Mouse (Mus musculus) lung, adult 10 weeks (tissue): ENCODE results near the gene Ang5. TPM values are rescaled to one million over a fixed set of nuclear protein-coding genes. Genes with fewer than 3 reads are reported as not detected.

Experiments
- polyA plus RNA-seq: library from polyadenylated mRNA; stranded (reverse); fragments of 350-450 nt; fragmentation: Illumina TruSeq; extraction: RNeasy Lipid Tissue Mini Kit (QIAGEN cat#74804); gene quantifications from one replicate; pipeline ENCODE4 v1.2.3, GENCODE M21; 2014; ENCODE audit warnings: low read depth, low replicate concordance; ENCODE audit not compliant: insufficient read depth

The Ang5 gene
- not detected for polyA plus RNA-seq

DNA sequence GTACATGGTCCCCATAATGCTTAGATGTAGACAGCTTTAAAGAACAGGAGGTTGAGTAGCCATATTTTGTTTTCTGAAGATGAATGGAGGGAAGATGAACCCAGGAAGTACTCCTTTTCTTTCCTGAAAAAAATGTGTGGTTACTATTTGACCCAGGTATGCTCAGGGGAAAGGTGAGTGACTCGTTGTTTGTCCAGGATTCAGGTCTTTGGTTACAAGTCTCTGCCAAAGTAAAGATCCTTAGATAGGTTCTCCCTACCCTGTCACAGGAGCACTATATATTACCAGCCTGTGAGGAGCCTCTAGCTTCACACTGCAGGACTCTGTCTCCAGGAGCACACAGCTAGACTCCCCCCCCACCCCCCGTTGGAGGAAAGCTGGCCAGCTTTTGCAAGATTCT lies at the start of gene Ang5:
Gene Ang5, plus strand, starts transcription at position 301 of the 400 bp plus-strand sequence.

DNA sequence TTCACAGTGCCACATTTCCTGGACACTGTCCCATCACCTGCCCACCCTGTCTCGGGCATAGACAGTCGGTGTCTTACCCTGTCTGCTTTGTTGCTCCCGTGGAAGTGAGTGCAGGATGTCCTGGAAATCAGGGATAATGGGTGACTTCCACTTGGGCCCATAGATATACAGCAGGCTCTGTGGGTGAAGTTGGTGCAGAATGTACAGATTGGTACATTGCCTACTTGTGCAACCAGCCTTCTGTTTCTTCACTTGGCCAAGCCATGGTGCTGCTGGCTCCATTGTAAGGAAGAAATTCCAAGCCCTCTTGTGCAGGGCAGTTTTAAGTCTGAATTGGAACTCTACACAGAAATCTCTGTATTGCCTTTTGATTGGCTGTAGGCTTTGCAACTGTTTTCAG lies 33.4 kb upstream of the Ang5 start, which contains the start of gene Ear10:
Gene Ear10, minus strand, starts transcription at position 101 of the 400 bp plus-strand sequence.

DNA sequence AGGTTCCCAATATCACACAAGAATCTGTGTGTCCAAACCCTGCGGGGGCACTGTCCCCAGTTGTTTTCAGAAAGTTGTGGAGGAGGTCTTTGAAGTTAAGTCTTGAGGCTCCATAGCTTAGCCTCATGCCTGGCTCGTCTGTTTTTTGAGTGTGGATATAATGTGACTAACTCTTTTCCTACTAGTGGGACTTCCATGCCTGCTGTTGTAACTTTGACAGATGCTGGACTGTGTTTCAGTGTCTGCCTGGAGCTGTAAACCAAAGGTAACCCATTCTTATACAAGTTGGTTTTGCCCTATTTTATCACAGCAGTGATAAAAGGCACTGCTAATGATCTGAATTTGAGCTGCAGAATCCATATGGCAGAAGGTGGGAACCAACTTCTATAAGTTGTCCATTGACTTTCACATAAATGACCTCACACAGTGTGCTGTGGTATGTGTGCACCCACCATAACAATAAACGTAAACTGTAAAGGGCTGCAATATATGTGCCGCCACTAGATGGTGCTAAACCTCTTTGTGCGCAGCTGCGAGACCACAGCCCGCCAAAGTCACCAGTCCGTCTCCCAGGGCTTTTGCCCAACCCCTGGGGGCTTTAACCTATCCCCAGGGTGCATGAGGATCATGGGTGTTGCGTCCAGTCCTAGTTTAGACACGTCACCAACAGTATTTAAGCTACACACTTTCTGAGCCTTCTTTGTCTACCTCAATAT lies 32.0 kb upstream of the Ang5 start, which contains the start of gene Gm8113:
Gene Gm8113, plus strand, starts transcription at position 703 of the 716 bp plus-strand sequence.

DNA sequence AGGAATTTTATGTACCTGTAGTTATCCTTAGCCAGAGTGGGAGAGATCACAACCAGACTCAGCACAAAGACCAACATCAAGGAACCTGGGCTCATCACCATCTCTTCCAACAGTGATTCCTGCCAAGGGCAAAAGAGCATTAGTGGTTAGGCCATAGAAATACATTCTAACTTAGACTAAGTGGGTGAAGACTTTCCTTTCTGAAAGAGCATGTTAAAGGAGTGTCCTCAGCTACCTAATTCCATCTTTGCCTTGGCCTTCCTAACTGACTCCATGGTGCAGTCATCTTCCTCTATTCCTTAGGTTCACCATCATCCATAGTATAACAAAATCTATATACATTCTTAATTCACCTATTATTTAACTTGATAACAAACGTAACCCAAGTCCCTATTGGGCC lies 45.3 kb downstream of the Ang5 start, which contains the start of gene Ang6:
Gene Ang6, minus strand, starts transcription at position 101 of the 400 bp plus-strand sequence.

Other genes with a start within 250 kb of the Ang5 start
- not detected for gene Gm16506, start 229.6 kb upstream of the Ang5 start, polyA plus RNA-seq
- gene Gm6526, start 209.2 kb upstream of the Ang5 start, polyA plus RNA-seq: not detected
- gene Gm8180, start 172.3 kb upstream of the Ang5 start, polyA plus RNA-seq: not detected
- gene Ear1, start 81.6 kb upstream of the Ang5 start, polyA plus RNA-seq: 87.0 TPM
- not detected for gene Ear10, start 33.5 kb upstream of the Ang5 start, polyA plus RNA-seq
- 1.2 TPM for gene Gm8113, start 31.7 kb upstream of the Ang5 start, polyA plus RNA-seq
- gene Ang6, start 45.2 kb downstream of the Ang5 start, polyA plus RNA-seq: not detected
- gene Ear2, start 145.6 kb downstream of the Ang5 start, polyA plus RNA-seq: 329 TPM
- gene Gm3327, start 166.8 kb downstream of the Ang5 start, polyA plus RNA-seq: not detected
- not detected for gene Gm8212, start 240.6 kb downstream of the Ang5 start, polyA plus RNA-seq